Comparison of ENCODE assay signal across 17 mouse cellular contexts in the genomic region with DNA sequence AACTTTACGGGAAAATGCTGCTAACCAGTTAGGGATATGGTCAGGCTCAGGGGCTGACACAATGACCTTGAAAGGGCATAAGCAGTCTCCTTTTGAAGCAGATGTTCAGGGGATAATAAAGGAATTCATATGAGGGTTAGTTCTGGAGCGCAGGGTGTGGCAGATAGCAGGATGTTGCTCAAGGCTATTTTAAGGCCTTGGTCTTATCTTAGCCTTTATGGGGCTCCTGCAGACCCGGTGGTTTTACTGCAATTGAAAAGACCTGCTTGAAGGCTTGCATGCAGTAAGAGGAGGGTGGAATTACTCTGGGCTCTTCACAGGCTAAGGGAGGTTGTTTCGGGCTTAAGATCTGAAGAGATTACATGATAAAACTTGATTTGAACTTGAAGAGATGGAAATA. TPM values are rescaled to one million over a fixed set of nuclear protein-coding genes. Genes with fewer than 3 reads are reported as not detected.
A peak's percentile ranks its signal among the peaks of the same experiment; 100 is the strongest.
DNase-seq lines count a peak whose midpoint lies in the region; ATAC-seq and TF ChIP-seq lines count a peak whose summit lies in the region.
"Had no signal": no experiment of that assay in that cellular context is flagged by ENCODE, and none has a peak within 500 bp of the region (broad histone marks: within the 10 kb centered on the region; RNA-seq: fewer than 3 reads in every experiment).

No protein-coding gene starts in this region.

- H3K9ac ChIP-seq in heart, embryonic 15.5 days: no peak overlapping the region
- H3K9ac ChIP-seq in MEL (ENCODE audit: control insufficient read depth, low read depth, low read length, poor library complexity, severe bottlenecking): no peak overlapping the region
- no peak overlapping the region for H3K9ac ChIP-seq in liver, embryonic 15.5 days
- H3K9ac ChIP-seq: hindbrain, embryonic 15.5 days; limb, embryonic 15.5 days; neural tube, embryonic 13.5 days had no signal

- H3K4me3 ChIP-seq in heart, embryonic 15.5 days: no peak overlapping the region
- 0 out of 4 replicates have a peak overlapping the region, but pooled peaks of 1 of the 2 experiments have one; percentile 9 for H3K4me3 ChIP-seq in MEL (ENCODE audit: control insufficient read depth in 1 of 2, insufficient read depth in 1 of 2, low read depth in 2 of 2, low read length in 2 of 2)
- no peak overlapping the region for H3K4me3 ChIP-seq in liver, embryonic 15.5 days (replicated peaks)
- H3K4me3 ChIP-seq: embryonic facial prominence, embryonic 10.5 days; forebrain, embryonic 10.5 days; hindbrain, embryonic 15.5 days; limb, embryonic 15.5 days; neural tube, embryonic 13.5 days had no signal

- no peaks in the 10 kb centered on the region for H3K36me3 ChIP-seq in heart, embryonic 15.5 days
- peaks cover 0 to 60% of the 10 kb centered on the region in 2 experiments; a peak in 2 of 4 replicates for H3K36me3 ChIP-seq in MEL (ENCODE audit: control insufficient read depth in 1 of 2, insufficient read depth in 2 of 2, low read length in 2 of 2)
- no peaks in the 10 kb centered on the region for H3K36me3 ChIP-seq in liver, embryonic 15.5 days (replicated peaks)
- H3K36me3 ChIP-seq: embryonic facial prominence, embryonic 10.5 days; forebrain, embryonic 10.5 days; hindbrain, embryonic 15.5 days; limb, embryonic 15.5 days; neural tube, embryonic 13.5 days had no signal

- no peak for TF ChIP-seq CTCF in MEL (IDR thresholded peaks at IDR 0.05 in 2 of 3, conservative IDR thresholded peaks at IDR 0.05 in 1 of 3; ENCODE audit: control insufficient read depth in 1 of 3, insufficient read depth in 1 of 3, low read depth in 2 of 3, low read length in 3 of 3, poor library complexity in 1 of 3, severe bottlenecking in 1 of 3)

- no peak for ATAC-seq in heart, embryonic 15.5 days (replicated peaks; ENCODE audit: insufficient number of reproducible peaks, insufficient read depth, low FRiP score, low read depth)
- ATAC-seq in granulocyte monocyte progenitor cell, adult 5-6 weeks (replicated peaks; ENCODE audit: poor library complexity, severe bottlenecking): peak; percentile 54
- peak; percentile 70 for ATAC-seq in liver, embryonic 15.5 days (ENCODE audit: insufficient read depth)
- ATAC-seq: midbrain, embryonic 16.5 days had no signal

- H3K79me2 ChIP-seq in MEL (ENCODE audit: control insufficient read depth, insufficient read depth, low read length, poor library complexity): peaks cover 30% of the 10 kb centered on the region

- TF ChIP-seq RAD21 in MEL (IDR thresholded peaks at IDR 0.05; ENCODE audit: low read depth, low read length): no peak

- H3K4me1 ChIP-seq in heart, embryonic 15.5 days (replicated peaks): peaks cover 37% of the 10 kb centered on the region
- H3K4me1 ChIP-seq in MEL (ENCODE audit: control insufficient read depth in 1 of 2, insufficient read depth in 2 of 2, low read length in 2 of 2): peaks cover 44 to 48% of the 10 kb centered on the region in 2 experiments
- peaks cover 54% of the 10 kb centered on the region for H3K4me1 ChIP-seq in liver, embryonic 15.5 days (replicated peaks)

- WGBS in heart, embryonic 15.5 days: 39% methylated on average over 4 of the region's 4 CpGs
- WGBS in liver, embryonic 15.5 days (ENCODE audit: insufficient replicate concordance): 14% methylated on average over 4 of the region's 4 CpGs

- H3K4me2 ChIP-seq in heart, embryonic 15.5 days: 0 out of 2 replicates have a peak overlapping the region, but pooled peaks have one; percentile 5
- peak overlapping the region; percentile 39; the same call in 1 of the 2 replicates for H3K4me2 ChIP-seq in liver, embryonic 15.5 days
- H3K4me2 ChIP-seq: hindbrain, embryonic 15.5 days; limb, embryonic 15.5 days; neural tube, embryonic 13.5 days had no signal

- no peaks in the 10 kb centered on the region for H3K27me3 ChIP-seq in heart, embryonic 15.5 days
- no peaks in the 10 kb centered on the region for H3K27me3 ChIP-seq in MEL (ENCODE audit: control insufficient read depth in 1 of 2, insufficient read depth in 2 of 2, low read length in 2 of 2)
- no peaks in the 10 kb centered on the region for H3K27me3 ChIP-seq in liver, embryonic 15.5 days
- H3K27me3 ChIP-seq: hindbrain, embryonic 15.5 days; limb, embryonic 15.5 days; neural tube, embryonic 13.5 days had no signal

- DNase-seq in heart, postnatal 36 days: no peak
- peak; percentile 68 for DNase-seq in MEL (ENCODE audit: low read depth, low spot score)
- DNase-seq in cerebellum, adult 11-12 months: no peak
- DNase-seq in right cerebral cortex, postnatal 36 days (ENCODE audit: low spot score in 2 of 2): no peak
- DNase-seq in thymus, adult 18-20 months: no peak
- DNase-seq: kidney, postnatal 25 days; lung, postnatal 36 days; right cerebral cortex, adult 18-20 months had no signal

- TF ChIP-seq POLR2A in MEL (IDR thresholded peaks at IDR 0.05; ENCODE audit: control insufficient read depth in 1 of 2, insufficient read depth in 1 of 2, low read depth in 1 of 2, low read length in 2 of 2, poor library complexity in 1 of 2): no peak

- peak overlapping the region; percentile 54 for H3K27ac ChIP-seq in heart, embryonic 15.5 days
- H3K27ac ChIP-seq in MEL (ENCODE audit: control insufficient read depth, low read depth, low read length): peak overlapping the region; percentile 31; the same call in 1 of the 2 replicates
- H3K27ac ChIP-seq in liver, embryonic 15.5 days (replicated peaks): no peak overlapping the region
- H3K27ac ChIP-seq: embryonic facial prominence, embryonic 10.5 days; forebrain, embryonic 10.5 days; hindbrain, embryonic 15.5 days; limb, embryonic 15.5 days; neural tube, embryonic 13.5 days had no signal

- no peaks in the 10 kb centered on the region for H3K9me3 ChIP-seq in heart, embryonic 15.5 days (replicated peaks)
- H3K9me3 ChIP-seq in MEL (replicated peaks; ENCODE audit: insufficient read depth, low read length): no peaks in the 10 kb centered on the region
- H3K9me3 ChIP-seq in liver, embryonic 15.5 days (replicated peaks): no peaks in the 10 kb centered on the region
- H3K9me3 ChIP-seq: embryonic facial prominence, embryonic 10.5 days; forebrain, embryonic 10.5 days; hindbrain, embryonic 15.5 days; limb, embryonic 15.5 days; neural tube, embryonic 13.5 days had no signal

- intact Hi-C loops in heart, postnatal 36 days (cut with DNase I): no loop called here

- peak; percentile 49 to 72 for TF ChIP-seq EP300 in MEL (IDR thresholded peaks at IDR 0.05; ENCODE audit: low read depth in 1 of 2, low read length in 2 of 2)

TF ChIP-seq in MEL, 35 proteins besides CTCF, POLR2A, EP300 and RAD21 (continues in another document):
- no peak for TF ChIP-seq JUND (IDR thresholded peaks at IDR 0.05; ENCODE audit: low read depth, low read length)
- no peak for TF ChIP-seq MYC (IDR thresholded peaks at IDR 0.05; ENCODE audit: low read depth, low read length)
- no peak for TF ChIP-seq CHD2 (IDR thresholded peaks at IDR 0.05; ENCODE audit: low read length)
- TF ChIP-seq MAZ (IDR thresholded peaks at IDR 0.05; ENCODE audit: low read depth, low read length): no peak
- TF ChIP-seq MYB (IDR thresholded peaks at IDR 0.05; ENCODE audit: low read depth, low read length): no peak
- no peak for TF ChIP-seq BHLHE40 (IDR thresholded peaks at IDR 0.05; ENCODE audit: borderline replicate concordance, low read depth, low read length)
- no peak for TF ChIP-seq UBTF (IDR thresholded peaks at IDR 0.05; ENCODE audit: borderline replicate concordance, insufficient read depth, low read depth, low read length)
- TF ChIP-seq MXI1 (IDR thresholded peaks at IDR 0.05; ENCODE audit: low read depth, low read length): 0 out of 2 replicates have a peak, but pooled peaks have one; percentile 34
- no peak for TF ChIP-seq USF1 (IDR thresholded peaks at IDR 0.05; ENCODE audit: low read depth, low read length)
- no peak for TF ChIP-seq ZNF384 (IDR thresholded peaks at IDR 0.05; ENCODE audit: low read depth, low read length)
- TF ChIP-seq POLR2AphosphoS2 (IDR thresholded peaks at IDR 0.05; ENCODE audit: low read length): no peak
- no peak for TF ChIP-seq KAT2A (conservative IDR thresholded peaks at IDR 0.05; ENCODE audit: low read depth, low read length)
- no peak for TF ChIP-seq ZC3H11A (IDR thresholded peaks at IDR 0.05; ENCODE audit: low read depth, low read length)
- peak; percentile 83 for TF ChIP-seq GATA1 (IDR thresholded peaks at IDR 0.05; ENCODE audit: low read depth, low read length)
- no peak for TF ChIP-seq ZMIZ1 (IDR thresholded peaks at IDR 0.05; ENCODE audit: low read depth, low read length)
- TF ChIP-seq GABPA (IDR thresholded peaks at IDR 0.05; ENCODE audit: low read depth, low read length): no peak
- TF ChIP-seq MEF2A (IDR thresholded peaks at IDR 0.05; ENCODE audit: extremely low read depth, insufficient replicate concordance, low read depth, low read length, poor library complexity, severe bottlenecking): peak; percentile 94
- no peak for TF ChIP-seq SIN3A (IDR thresholded peaks at IDR 0.05; ENCODE audit: low read length)
- no peak for TF ChIP-seq ELF1 (IDR thresholded peaks at IDR 0.05; ENCODE audit: low read depth, low read length)
- TF ChIP-seq MAX (IDR thresholded peaks at IDR 0.05; ENCODE audit: low read length): 0 out of 2 replicates have a peak, but pooled peaks have one; percentile 19
- TF ChIP-seq TBP (IDR thresholded peaks at IDR 0.05; ENCODE audit: low read depth, low read length): no peak
- TF ChIP-seq TCF12 (IDR thresholded peaks at IDR 0.05; ENCODE audit: low read depth, low read length): peak; percentile 49; the same call in 1 of the 2 replicates
- TF ChIP-seq POLR2AphosphoS5 (IDR thresholded peaks at IDR 0.05; ENCODE audit: borderline replicate concordance, low read depth, low read length): no peak
- TF ChIP-seq RCOR1 (IDR thresholded peaks at IDR 0.05; ENCODE audit: low read depth, low read length): peak; percentile 31; the same call in 1 of the 2 replicates
- no peak for TF ChIP-seq E2F4 (IDR thresholded peaks at IDR 0.05; ENCODE audit: borderline replicate concordance, low read depth, low read length)
- TF ChIP-seq MAFK (IDR thresholded peaks at IDR 0.05; ENCODE audit: borderline replicate concordance, low read depth, low read length): no peak
- TF ChIP-seq CHD1 (IDR thresholded peaks at IDR 0.05; ENCODE audit: low read depth, low read length): no peak

RNA-seq across cellular contexts. Expression of a gene that starts 35.1 kb away (rescaled TPM):
- polyA plus RNA-seq in heart, embryonic 15.5 days (2015; fragmentation: Nextera tagmentation; extraction: Ambion mirVana): 2.7 and 2.8 TPM in 2 replicates
- 10 to 100 TPM; 16.1 to 18.1 TPM for total RNA-seq in heart, postnatal 36 days (2021)
- total RNA-seq in MEL (2012; rRNA removed): 21.3 and 24.2 TPM in 2 replicates
- polyA plus RNA-seq in MEL (2012; ENCODE audit: insufficient read depth in 1 of 2, insufficient read length in 2 of 2, low read depth in 1 of 2, low replicate concordance in 2 of 2, missing spikeins in 1 of 2): 10 to 100 TPM in 1 of 2 experiments, not detected in 1; 16.1 TPM
- total RNA-seq in granulocyte monocyte progenitor cell, adult 5-6 weeks (2014; fragmentation: Nextera tagmentation): 50.5 and 62.5 TPM in 2 replicates
- 66.7 and 73.5 TPM in 2 replicates for total RNA-seq in granulocyte monocyte progenitor cell, adult 5-6 weeks (2017)
- 2.1 and 2.2 TPM in 2 replicates for polyA plus RNA-seq in liver, embryonic 15.5 days (2015; fragmentation: Nextera tagmentation; extraction: Ambion mirVana)
